Mouse (Mus musculus) liver, adult 2 months (tissue): ENCODE measurements at regions not wholly inside any gene's neighbourhood (a gene's known extent, or its start where the extent isn't known, plus 50 kb on each side); places are given as distances from the start of the nearest gene placed in this dataset.

Experiments
- CTCF ChIP-seq: fragments of 200-500 bp; IDR thresholded peaks from 2 replicates; pipeline ENCODE4 v1.5.1; 2011; ENCODE audit warnings: low read depth, low read length, control low read depth
- POLR2A ChIP-seq: fragments of 200-500 bp; IDR thresholded peaks from 2 replicates; pipeline ENCODE4 v1.6.1; 2011; ENCODE audit warnings: low read length, control low read depth; ENCODE audit not compliant: insufficient read depth; ENCODE audit errors: extremely low read depth

- TF ChIP-seq POLR2A (no peak), CTCF (no peak)
These were observed 127.3 kb upstream of the Sdk2 start for GRCm38 (mm10) chr11:114194055-114194706.
